Mouse (Mus musculus) frontal cortex, postnatal 36 days (tissue): ENCODE measurements around the gene Arel1.

Experiments used
- DNase-seq, 2 experiments: peaks; one replicate each; pipeline ENCODE4 v3.0.0; 2022; ENCODE audit warnings: low spot score in 2 of 2

Gene Arel1

GRCm38 (mm10) chr12:84970428-84971096, at the start of gene Arel1, which contains the start of gene Fcf1:
Arel1 (minus strand) TSS chr12:84970900.
Fcf1 (plus strand) TSS chr12:84970897.
- peak; percentile 89 to 96 for DNase-seq

- DNase-seq, result no peak
Observed at GRCm38 (mm10) chr12:85012185-85012584, 41.5 kb upstream of the Arel1 start.

- DNase-seq, result no peak
Observed at GRCm38 (mm10) chr12:85010541-85010940, 39.8 kb upstream of the Arel1 start.

GRCm38 (mm10) chr12:85009776-85010175, 39.1 kb upstream of the Arel1 start:
- DNase-seq, result no peak

GRCm38 (mm10) chr12:85007021-85007420, 36.3 kb upstream of the Arel1 start:
- DNase-seq, result no peak

GRCm38 (mm10) chr12:85006206-85006605, 35.5 kb upstream of the Arel1 start:
- no peak for DNase-seq

GRCm38 (mm10) chr12:84999053-84999452, 28.4 kb upstream of the Arel1 start:
- no peak for DNase-seq

- peak in 1 of 2 experiments; percentile 46 for DNase-seq
Observed at GRCm38 (mm10) chr12:84996501-84997398, 26.1 kb upstream of the Arel1 start.

GRCm38 (mm10) chr12:84996083-84996496, 25.4 kb upstream of the Arel1 start, which contains the start of gene Ylpm1:
Ylpm1 (plus strand) TSS chr12:84996321.
- DNase-seq, result peak; percentile 97 to 98

GRCm38 (mm10) chr12:84995112-84995761, 24.5 kb upstream of the Arel1 start:
- no peak for DNase-seq

GRCm38 (mm10) chr12:84989456-84989855, 18.8 kb upstream of the Arel1 start:
- no peak for DNase-seq

- DNase-seq, result no peak
Observed at GRCm38 (mm10) chr12:84979264-84979862, 8.7 kb upstream of the Arel1 start.

- DNase-seq, result no peak
Observed at GRCm38 (mm10) chr12:84969656-84970427, 858 bp downstream of the Arel1 start.

GRCm38 (mm10) chr12:84968831-84969655, 1.7 kb downstream of the Arel1 start:
- DNase-seq, result no peak

GRCm38 (mm10) chr12:84962606-84963005, 8.1 kb downstream of the Arel1 start:
- DNase-seq, result no peak

GRCm38 (mm10) chr12:84958794-84959356, 11.8 kb downstream of the Arel1 start:
- DNase-seq, result no peak

GRCm38 (mm10) chr12:84956317-84956716, 14.4 kb downstream of the Arel1 start:
- DNase-seq, result no peak

GRCm38 (mm10) chr12:84952351-84952750, 18.3 kb downstream of the Arel1 start:
- DNase-seq, result no peak

GRCm38 (mm10) chr12:84951531-84951930, 19.2 kb downstream of the Arel1 start:
- DNase-seq, result no peak

GRCm38 (mm10) chr12:84950763-84951162, 19.9 kb downstream of the Arel1 start:
- no peak for DNase-seq
